Mouse (Mus musculus): ENCODE measurements around the gene Grid1. TPM values are rescaled to one million over a fixed set of nuclear protein-coding genes. Genes with fewer than 3 reads are reported as not detected.

The Grid1 gene
- total RNA-seq, 2 experiments from 2014 or later, result 0.80 to 1.1 TPM

Small RNAs within 50 kb of the gene (microRNA-seq; reads per million reads assigned to microRNA genes)
- 23.9 to 26.5 reads per million in 2 experiments for gene Mir346 (ENCODE audit: borderline number of aligned reads in 2 of 2)

Other genes starting within 250 kb of the Grid1 start
- 1 to 10 TPM in 1 of 2 experiments, under 1 TPM in 1; 0.46 to 2.6 TPM for gene Ldb3, start 231.4 kb upstream of the Grid1 start, total RNA-seq (2021)
- not detected for gene Opn4, start 220.0 kb upstream of the Grid1 start, total RNA-seq (2021)
- gene Wapl, start 146.2 kb upstream of the Grid1 start, total RNA-seq (2021), result 10 to 100 TPM; 72.4 to 90.5 TPM

Data from adrenal gland, adult 18-20 months (tissue).